Mouse (Mus musculus) thymus, adult 2 months (tissue): ENCODE results near the gene Ifna13. TPM values are rescaled to one million over a fixed set of nuclear protein-coding genes. Genes with fewer than 3 reads are reported as not detected.

Source experiments
- polyA plus RNA-seq: library from polyadenylated mRNA; depleted of rRNA; stranded (reverse); fragments of >200 nt; gene quantifications from 2 replicates; pipeline ENCODE4 v1.2.3, GENCODE M21; 2012; rRNA removed

The Ifna13 gene
- polyA plus RNA-seq, 1 experiment: not detected

Other genes starting within 250 kb of the Ifna13 start
- 0.93 and 1.0 TPM in 2 replicates for gene Hacd4, start 205.5 kb downstream of the Ifna13 start, polyA plus RNA-seq
- gene Ifnb1, start 121.7 kb downstream of the Ifna13 start, polyA plus RNA-seq: not detected in 2 replicates
- gene Ifna15, start 86.2 kb downstream of the Ifna13 start, polyA plus RNA-seq: not detected in 2 replicates
- gene Ifna14, start 72.7 kb downstream of the Ifna13 start, polyA plus RNA-seq: not detected in 2 replicates
- not detected in 2 replicates for gene Ifna9, start 52.1 kb downstream of the Ifna13 start, polyA plus RNA-seq
- gene Ifna12, start 41.1 kb downstream of the Ifna13 start, polyA plus RNA-seq: not detected in 2 replicates
- not detected in 2 replicates for gene C87499, start 10.0 kb downstream of the Ifna13 start, polyA plus RNA-seq
- gene Ifna16, start 32.5 kb upstream of the Ifna13 start, polyA plus RNA-seq: not detected in 2 replicates
- not detected in 2 replicates for gene Ifna2, start 39.5 kb upstream of the Ifna13 start, polyA plus RNA-seq
- gene Ifnab, start 46.9 kb upstream of the Ifna13 start, polyA plus RNA-seq: 0.17 TPM in 1 of 2 replicates, not detected in the other
- gene Gm26566, start 77.3 kb upstream of the Ifna13 start, polyA plus RNA-seq: 0.86 and 1.5 TPM in 2 replicates
- gene Klhl9, start 78.0 kb upstream of the Ifna13 start, polyA plus RNA-seq: 21.3 and 29.3 TPM in 2 replicates
- gene Gm13271, start 110.4 kb upstream of the Ifna13 start, polyA plus RNA-seq: not detected in 2 replicates
- 0.07 and 0.08 TPM in 2 replicates for gene Gm13283, start 115.7 kb upstream of the Ifna13 start, polyA plus RNA-seq
- not detected in 2 replicates for gene Gm13290, start 129.4 kb upstream of the Ifna13 start, polyA plus RNA-seq
- gene Gm13289, start 132.5 kb upstream of the Ifna13 start, polyA plus RNA-seq: not detected in 2 replicates
- gene Gm13272, start 135.4 kb upstream of the Ifna13 start, polyA plus RNA-seq: not detected in 2 replicates
- gene Ifnz, start 137.7 kb upstream of the Ifna13 start, polyA plus RNA-seq: 0.16 TPM in 1 of 2 replicates, not detected in the other
- gene Gm13276, start 141.2 kb upstream of the Ifna13 start, polyA plus RNA-seq: not detected in 2 replicates
- gene Gm13277, start 144.2 kb upstream of the Ifna13 start, polyA plus RNA-seq: not detected in 2 replicates
- gene Gm13278, start 147.1 kb upstream of the Ifna13 start, polyA plus RNA-seq: not detected in 2 replicates
- not detected in 2 replicates for gene Gm13275, start 150.0 kb upstream of the Ifna13 start, polyA plus RNA-seq
- not detected in 2 replicates for gene Gm13279, start 152.9 kb upstream of the Ifna13 start, polyA plus RNA-seq
- not detected in 2 replicates for gene Gm13285, start 155.2 kb upstream of the Ifna13 start, polyA plus RNA-seq
- gene Gm13287, start 158.8 kb upstream of the Ifna13 start, polyA plus RNA-seq: not detected in 2 replicates
- not detected in 2 replicates for gene Gm13288, start 161.1 kb upstream of the Ifna13 start, polyA plus RNA-seq
- not detected in 2 replicates for gene Ifna7, start 171.8 kb upstream of the Ifna13 start, polyA plus RNA-seq
- not detected in 2 replicates for gene Ifna11, start 175.5 kb upstream of the Ifna13 start, polyA plus RNA-seq
- not detected in 2 replicates for gene Ifna6, start 183.0 kb upstream of the Ifna13 start, polyA plus RNA-seq
- not detected in 2 replicates for gene Ifna5, start 191.1 kb upstream of the Ifna13 start, polyA plus RNA-seq
- not detected in 2 replicates for gene Ifna4, start 197.4 kb upstream of the Ifna13 start, polyA plus RNA-seq
- not detected in 2 replicates for gene Ifna1, start 205.6 kb upstream of the Ifna13 start, polyA plus RNA-seq
- not detected in 2 replicates for gene Ifne, start 235.7 kb upstream of the Ifna13 start, polyA plus RNA-seq